Mouse (Mus musculus): ENCODE measurements around the gene Dnajc11. TPM values are rescaled to one million over a fixed set of nuclear protein-coding genes. Genes with fewer than 3 reads are reported as not detected.

Gene Dnajc11
- total RNA-seq, 2 experiments from 2014 or later = 72.7 to 88.8 TPM

GRCm38 (mm10) chr4:152006137-152006536, 72.6 kb downstream of the Dnajc11 start:
- DNase-seq = no peak

GRCm38 (mm10) chr4:152006812-152007211, 73.3 kb downstream of the Dnajc11 start:
- no peak for DNase-seq
- intact Hi-C loops (cut with DNase I) = no loop called here

More at GRCm38 (mm10) chr4:152006137-152006536, 72.6 kb downstream of the Dnajc11 start:
- intact Hi-C loops (cut with DNase I) = no loop called here

DNA sequence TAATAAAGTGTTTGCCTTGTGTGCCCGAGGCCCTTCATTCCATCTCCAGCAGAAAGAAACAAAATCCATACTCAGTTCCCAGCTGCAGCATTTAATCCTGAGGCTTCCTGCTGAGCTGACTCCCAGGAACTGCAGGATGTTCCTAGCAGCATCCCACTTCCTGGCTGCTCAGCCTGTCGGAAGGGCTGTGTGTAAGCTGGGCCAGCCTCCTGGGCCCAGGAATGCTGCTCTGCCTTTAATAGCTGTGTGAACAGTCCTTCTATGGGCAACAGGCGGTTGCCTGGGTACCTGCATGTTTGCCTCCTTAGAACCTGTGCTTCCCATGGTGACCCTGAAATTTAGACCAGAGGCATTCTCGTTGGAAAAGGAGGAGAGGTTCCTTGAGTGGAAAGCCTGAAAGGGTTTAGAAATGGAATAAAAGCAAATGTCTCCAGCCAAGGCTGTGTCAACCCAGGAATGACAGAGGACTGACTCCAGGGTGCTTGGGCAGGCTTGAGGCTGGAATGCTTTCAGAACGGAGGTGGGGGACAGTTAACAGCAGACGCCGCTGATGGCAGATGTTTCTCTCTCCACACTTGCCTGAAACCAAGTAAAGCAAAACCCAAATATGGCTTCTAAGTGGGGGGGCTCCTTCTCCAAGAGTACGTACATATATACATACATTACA, 74.1 kb downstream of the Dnajc11 start:
- intact Hi-C loops (cut with DNase I) = loop anchor here (1.0 kb wide), 2 partner anchors 11 to 20 kb away; partner anchors contain the start of genes Phf13 and Zbtb48
- DNase-seq = no peak

- DNase-seq = peak in 1 of 2 experiments; percentile 38
- intact Hi-C loops (cut with DNase I) = loop anchor here (1.0 kb wide), 2 partner anchors 12 to 19 kb away; partner anchors contain the start of genes Phf13 and Zbtb48
These were observed 74.6 kb downstream of the Dnajc11 start for GRCm38 (mm10) chr4:152008148-152008500.

- DNase-seq = peak; percentile 96
- intact Hi-C loops (cut with DNase I) = loop anchor here (1.0 kb wide), 2 partner anchors 12 to 19 kb away; partner anchors contain the start of genes Phf13 and Zbtb48
These were observed 75.2 kb downstream of the Dnajc11 start, which contains the start of gene Klhl21 for GRCm38 (mm10) chr4:152008622-152009075. Gene Klhl21 (plus strand): TSS chr4:152008803.

- peak in 1 of 2 experiments; percentile 63 for DNase-seq
- intact Hi-C loops (cut with DNase I) = no loop called here
These were observed 75.9 kb downstream of the Dnajc11 start for GRCm38 (mm10) chr4:152009076-152010051.

GRCm38 (mm10) chr4:152010091-152010706, 76.7 kb downstream of the Dnajc11 start:
- intact Hi-C loops (cut with DNase I) = no loop called here
- peak; percentile 40 to 61 for DNase-seq

- intact Hi-C loops (cut with DNase I) = no loop called here
- peak in 1 of 2 experiments; percentile 22 for DNase-seq
These were observed 77.2 kb downstream of the Dnajc11 start for GRCm38 (mm10) chr4:152010707-152011134.

- no peak for DNase-seq
- intact Hi-C loops (cut with DNase I) = no loop called here
These were observed 77.8 kb downstream of the Dnajc11 start for GRCm38 (mm10) chr4:152011171-152011760.

GRCm38 (mm10) chr4:152012109-152012508, 78.6 kb downstream of the Dnajc11 start:
- no peak for DNase-seq
- intact Hi-C loops (cut with DNase I) = no loop called here

DNA sequence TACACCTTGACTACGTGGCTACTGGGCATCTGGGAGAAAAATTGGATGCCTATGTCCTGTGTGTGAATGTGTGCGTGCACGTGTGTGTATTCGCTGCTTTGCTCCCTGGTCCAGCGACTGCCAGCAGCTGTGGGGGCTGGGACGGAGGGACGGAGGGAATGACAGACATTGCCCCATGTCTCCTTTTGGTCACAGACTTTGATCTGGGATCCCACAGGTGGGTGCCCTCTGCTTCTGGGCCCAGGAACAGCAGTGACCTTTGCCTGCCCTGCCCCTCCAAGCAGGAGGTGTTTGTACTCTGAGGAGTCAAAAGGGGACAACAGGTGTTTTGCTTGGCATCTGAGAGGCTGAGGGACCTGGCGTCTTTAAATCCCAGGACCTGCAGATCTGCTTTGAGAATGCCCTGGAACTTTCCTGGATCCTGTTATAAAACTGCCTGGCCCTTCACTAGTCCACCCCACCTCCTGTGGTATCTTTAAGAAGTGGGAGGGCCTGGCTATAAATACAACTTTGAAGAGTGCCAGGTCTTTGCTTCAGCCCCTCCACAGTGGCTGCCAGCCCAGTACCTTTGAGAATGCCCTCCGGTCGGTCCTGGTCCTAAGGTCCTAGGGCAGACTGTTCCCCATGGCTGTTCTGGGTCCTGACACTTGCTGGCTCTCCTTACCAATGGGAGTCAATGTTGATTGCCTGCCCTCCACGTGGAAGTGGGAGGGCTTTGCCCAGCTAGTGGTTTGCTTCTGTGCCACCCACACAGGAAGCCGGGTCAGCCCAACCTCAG, 79.7 kb downstream of the Dnajc11 start:
- peak; percentile 32 to 56 for DNase-seq
- intact Hi-C loops (cut with DNase I) = no loop called here

GRCm38 (mm10) chr4:152019073-152019472, 85.6 kb downstream of the Dnajc11 start:
- no peak for DNase-seq
- intact Hi-C loops (cut with DNase I) = no loop called here

DNA sequence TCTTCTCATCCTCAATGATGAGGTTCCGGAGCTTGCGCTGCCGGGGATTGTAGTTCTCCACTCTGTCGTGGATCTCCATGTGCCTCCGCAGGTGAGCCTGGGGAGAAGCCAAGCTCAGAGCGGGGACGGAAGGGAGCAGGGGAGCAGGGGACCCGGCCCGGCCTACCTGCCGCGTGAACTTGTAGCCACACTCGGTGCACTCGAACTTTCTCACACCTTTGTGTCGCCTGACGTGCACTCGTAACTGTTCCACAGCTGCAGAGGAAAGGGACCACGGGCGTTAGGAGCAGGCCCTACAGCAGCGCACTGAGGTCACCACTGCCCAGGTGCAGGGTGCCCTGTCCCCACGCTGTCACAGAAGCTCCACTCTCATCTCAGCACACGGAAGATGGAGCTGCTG, 86.5 kb downstream of the Dnajc11 start:
- DNase-seq = no peak
- intact Hi-C loops (cut with DNase I) = no loop called here

- intact Hi-C loops (cut with DNase I) = no loop called here
- no peak for DNase-seq
These were observed 88.1 kb downstream of the Dnajc11 start for GRCm38 (mm10) chr4:152021568-152022097.

DNA sequence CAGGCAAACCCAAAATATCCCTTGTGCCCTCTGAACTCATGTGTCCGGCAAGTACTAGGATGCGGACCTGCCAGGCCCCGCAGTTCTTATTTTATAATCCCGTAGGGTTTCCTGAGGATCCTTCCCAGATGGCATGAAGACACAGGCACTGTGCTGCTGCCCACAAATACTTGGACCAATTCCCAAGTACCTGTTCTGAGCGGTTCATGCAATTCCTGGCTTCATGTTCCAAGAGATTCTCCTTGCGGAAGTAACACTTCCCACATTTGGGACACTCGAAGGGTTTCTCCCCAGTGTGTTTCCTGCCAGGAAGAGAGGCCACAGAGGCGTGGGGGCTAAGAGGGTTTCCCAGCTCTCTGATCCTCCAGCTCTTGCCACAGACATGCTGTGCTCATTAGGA, 89.0 kb downstream of the Dnajc11 start:
- intact Hi-C loops (cut with DNase I) = no loop called here
- no peak for DNase-seq

DNA sequence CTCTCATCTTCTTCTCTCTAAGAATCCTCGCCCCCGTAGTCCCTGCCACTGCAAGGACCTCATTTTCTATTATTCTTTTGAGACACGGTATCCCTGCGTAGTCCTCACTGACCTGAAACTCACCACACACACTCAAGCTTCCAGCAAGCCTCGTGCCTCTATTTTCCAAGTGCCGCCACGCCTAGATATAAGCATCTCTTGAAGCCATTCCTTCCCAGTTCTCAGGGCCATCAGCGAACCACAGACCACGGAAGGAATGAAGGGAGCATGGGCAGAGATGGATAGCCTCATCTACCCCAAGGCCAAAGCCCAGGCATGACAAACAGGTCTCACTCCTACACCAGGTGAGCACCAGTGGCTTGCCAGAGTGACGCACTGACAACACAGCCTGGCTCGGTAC, 91.0 kb downstream of the Dnajc11 start:
- no peak for DNase-seq
- intact Hi-C loops (cut with DNase I) = no loop called here

- intact Hi-C loops (cut with DNase I) = loop anchor here (1.0 kb wide), 1 partner anchor 19 kb away; the partner anchor contains the start of gene Klhl21
These were observed 93.4 kb downstream of the Dnajc11 start for GRCm38 (mm10) chr4:152026751-152027508.

DNA sequence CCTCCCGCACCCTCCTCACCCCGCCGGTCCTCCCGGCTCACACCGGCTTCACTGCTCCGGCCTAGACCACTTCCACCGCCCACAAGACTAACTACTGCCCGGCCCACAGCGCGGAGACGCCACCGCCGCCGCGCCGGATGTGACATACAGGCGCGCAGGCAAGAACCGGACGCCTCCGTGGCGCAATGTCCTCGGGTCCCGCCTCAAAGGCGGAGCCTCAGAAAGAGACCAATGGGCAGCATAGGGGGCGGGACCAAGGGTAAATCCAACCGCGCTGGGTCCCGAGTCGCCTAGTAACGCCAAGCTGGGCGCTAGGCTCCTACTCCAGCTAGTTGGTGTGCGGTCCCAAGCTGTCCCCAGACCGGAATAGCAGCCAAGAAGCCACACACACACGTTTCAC, 94.0 kb downstream of the Dnajc11 start, which contains the start of gene Zbtb48:
Gene Zbtb48, minus strand, starts transcription at position 148 of the 400 bp plus-strand sequence.
- DNase-seq = peak; percentile 95
- intact Hi-C loops (cut with DNase I) = loop anchor here (1.0 kb wide), 1 partner anchor 19 kb away; the partner anchor contains the start of gene Klhl21

More at GRCm38 (mm10) chr4:152026751-152027508, 93.4 kb downstream of the Dnajc11 start:
- no peak for DNase-seq
